Mouse (Mus musculus) spleen, adult 2 months (tissue): ENCODE data around the gene Slc16a10.

Experiments
- CTCF ChIP-seq: fragments of 200-500 bp; IDR thresholded peaks from 2 replicates; pipeline ENCODE4 v1.5.1; 2011; ENCODE audit warnings: mild to moderate bottlenecking, inconsistent platforms; ENCODE audit not compliant: insufficient read depth, insufficient read length, insufficient replicate concordance; ENCODE audit errors: extremely low read depth
- POLR2A ChIP-seq: fragments of 200-500 bp; IDR thresholded peaks from 2 replicates; pipeline ENCODE4 v1.6.1; 2011; ENCODE audit warnings: low read depth, low read length, inconsistent platforms

DNA sequence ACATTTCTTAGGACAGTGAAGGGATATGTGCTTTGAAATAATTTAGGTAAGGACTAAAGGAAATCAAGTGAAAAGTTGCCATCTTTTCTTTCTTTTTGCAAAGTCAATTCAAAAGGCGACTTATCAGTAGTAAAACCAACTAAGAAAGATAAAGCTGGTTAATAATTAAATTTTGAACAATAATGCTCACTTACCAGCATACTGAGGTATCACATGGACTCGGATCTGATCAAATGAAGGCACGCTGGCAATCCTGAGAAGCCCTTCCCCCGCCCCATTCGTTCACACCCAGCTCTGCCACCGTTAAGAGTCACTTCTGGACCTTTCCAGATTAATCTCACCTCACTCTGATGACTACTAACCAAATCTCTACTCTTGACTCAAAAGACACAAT, 64.1 kb downstream of the Slc16a10 start:
- TF ChIP-seq POLR2A (no peak), CTCF (no peak)
